Mouse (Mus musculus) c-Kit-positive CD71-negative TER-119-negative erythroid progenitor cells, embryonic 14.5 days (primary cell): ENCODE measurements around the gene Gm20441.

Experiments used
- DNase-seq: peaks from one replicate; pipeline ENCODE4 v3.0.0-alpha.2; 2013; ENCODE audit warnings: low read depth

Gene Gm20441

DNA sequence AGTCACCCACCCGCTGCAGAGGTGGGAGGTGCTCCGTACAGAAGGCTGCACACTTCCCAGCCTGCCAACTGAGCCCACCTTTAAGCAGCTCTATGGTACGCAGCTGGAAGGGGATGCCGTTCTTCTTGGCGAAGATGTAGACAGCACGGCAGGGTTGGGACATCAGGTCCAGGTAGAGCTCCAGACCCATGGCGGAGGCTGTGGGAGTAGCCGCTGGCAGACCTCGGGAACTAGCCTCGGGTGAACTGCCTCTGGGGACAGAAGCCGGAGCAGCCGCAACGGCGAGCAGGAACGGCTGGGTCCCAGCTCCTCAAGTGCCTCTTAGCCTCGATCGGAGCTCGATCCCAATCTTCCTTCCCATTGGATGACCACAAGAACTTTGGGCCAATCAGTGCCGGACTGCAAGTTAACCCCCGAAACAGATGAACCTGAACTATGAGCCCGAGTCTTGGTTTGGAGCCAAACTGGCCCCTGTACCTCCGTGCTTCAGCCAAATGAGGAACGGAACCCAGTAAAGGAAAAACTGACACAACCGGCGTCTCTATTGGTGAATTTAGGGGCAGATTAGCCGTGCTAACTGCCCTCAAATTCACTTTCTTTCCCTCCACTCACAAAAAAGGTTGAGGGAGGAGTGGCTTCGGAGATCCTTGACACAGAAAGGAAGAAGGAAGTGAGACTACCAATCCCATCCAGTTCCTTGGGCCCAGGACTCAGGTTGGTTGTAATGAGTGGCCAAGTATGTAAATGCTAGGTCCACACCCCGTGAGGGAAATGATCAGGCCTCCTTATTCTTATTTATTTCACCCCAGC is at the start of gene Gm20441, which contains the start of gene Gstt3:
TSS of gene Gm20441 (minus strand) at position 186 of the 810 bp plus-strand sequence.
TSS of gene Gstt3 (minus strand) at position 646 of the 810 bp plus-strand sequence.
- DNase-seq: peak; percentile 42

DNA sequence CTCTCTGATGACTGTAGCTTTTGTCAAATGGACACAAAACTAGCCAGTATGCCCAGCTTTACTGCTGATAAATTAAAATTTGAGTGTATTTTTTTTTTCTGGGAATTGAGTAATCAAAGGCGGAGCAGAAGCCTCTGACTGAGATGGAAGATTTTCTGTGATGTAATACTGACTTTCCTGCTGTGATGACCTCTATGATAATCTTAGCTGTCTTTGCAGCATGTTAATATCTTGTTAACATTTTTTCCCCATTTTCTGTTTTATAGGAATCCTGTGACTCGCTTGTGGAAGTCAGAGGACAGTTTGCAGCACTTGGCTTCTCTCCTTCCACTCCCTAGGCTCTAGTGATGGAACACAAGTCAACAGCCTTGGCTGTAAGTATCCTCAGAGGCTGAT is 49.5 kb upstream of the Gm20441 start:
- DNase-seq: no peak

GRCm38 (mm10) chr10:75829529-75830274 is 48.9 kb upstream of the Gm20441 start:
- DNase-seq: no peak

GRCm38 (mm10) chr10:75828500-75828931 is 47.8 kb upstream of the Gm20441 start:
- no peak for DNase-seq

GRCm38 (mm10) chr10:75827668-75828360 is 47.1 kb upstream of the Gm20441 start:
- no peak for DNase-seq

- no peak for DNase-seq
Observed at GRCm38 (mm10) chr10:75824530-75824929, 43.8 kb upstream of the Gm20441 start.

GRCm38 (mm10) chr10:75823782-75824181 is 43.0 kb upstream of the Gm20441 start:
- no peak for DNase-seq

DNA sequence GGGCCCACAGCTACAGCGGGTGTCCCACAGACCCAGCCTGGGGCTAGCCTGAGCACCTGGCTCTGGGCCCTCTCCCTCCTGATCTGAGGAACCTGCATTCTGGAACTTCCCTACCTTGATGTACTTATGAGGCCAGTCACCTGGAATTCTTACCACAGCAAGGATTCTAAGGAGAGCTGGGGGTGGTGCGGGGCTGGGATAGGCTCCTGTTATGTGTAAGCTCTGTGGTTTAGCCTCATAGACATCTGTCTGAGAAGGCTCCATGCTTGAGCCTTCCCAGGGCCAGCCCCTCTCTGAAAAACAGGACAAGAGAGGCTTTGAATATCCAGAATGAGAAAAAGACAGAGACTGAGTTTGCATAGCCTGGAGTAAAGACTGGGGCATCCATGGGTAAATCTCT is 41.7 kb upstream of the Gm20441 start, which contains the start of gene Gstt4:
TSS of gene Gstt4 (minus strand) at position 101 of the 400 bp plus-strand sequence.
- no peak for DNase-seq

DNA sequence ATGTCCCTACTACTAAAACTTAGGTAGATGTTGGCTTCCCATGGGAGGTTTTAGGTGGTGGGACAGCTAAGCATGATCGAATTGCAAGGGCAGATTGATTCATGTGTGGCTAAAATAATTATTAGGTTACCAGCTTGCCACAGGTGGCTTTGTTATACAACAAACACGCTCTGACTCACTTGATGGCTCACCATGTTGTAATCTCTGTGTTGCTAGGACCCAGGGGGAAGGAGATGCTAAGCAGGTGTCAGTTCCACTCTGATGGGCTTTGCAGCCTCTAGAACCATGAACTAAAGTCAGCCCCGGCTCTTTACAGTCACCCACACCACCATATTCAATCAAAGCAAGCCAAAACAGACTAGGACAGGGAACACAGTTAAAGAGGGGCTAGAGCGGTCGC is 39.1 kb upstream of the Gm20441 start:
- DNase-seq: no peak

- DNase-seq: no peak
Observed at GRCm38 (mm10) chr10:75818641-75819040, 37.9 kb upstream of the Gm20441 start.

- DNase-seq: no peak
Observed at GRCm38 (mm10) chr10:75804217-75804616, 23.5 kb upstream of the Gm20441 start.

DNA sequence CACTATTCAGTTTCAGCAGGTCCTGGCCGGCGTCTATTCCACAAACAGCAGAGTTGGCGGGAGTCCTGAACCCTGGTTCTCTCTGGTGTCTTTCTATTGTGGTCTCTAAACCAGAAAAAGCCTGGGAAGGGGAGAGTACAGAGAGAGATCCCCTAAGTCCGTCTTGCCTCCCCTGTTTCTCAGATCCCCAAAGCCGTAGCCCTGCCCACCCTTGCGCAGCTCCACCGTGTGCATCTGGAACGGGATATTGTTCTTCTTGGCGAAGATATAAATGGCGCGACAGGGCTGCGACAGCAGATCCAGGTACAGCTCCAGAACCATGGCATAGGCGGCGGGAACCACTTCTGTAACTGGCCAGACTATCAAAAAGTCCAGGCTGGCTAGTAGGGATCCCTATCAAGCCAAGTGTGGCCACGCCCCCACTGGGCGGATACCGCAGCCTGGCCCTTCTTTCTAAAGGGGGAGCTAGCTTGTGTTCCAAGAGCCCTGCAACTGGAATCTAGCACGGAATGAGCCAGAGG is 17.5 kb upstream of the Gm20441 start, which contains the start of gene Gstt1:
TSS of gene Gstt1 (minus strand) at position 409 of the 521 bp plus-strand sequence.
- no peak for DNase-seq

GRCm38 (mm10) chr10:75797619-75798175 is 16.9 kb upstream of the Gm20441 start:
- no peak for DNase-seq

DNA sequence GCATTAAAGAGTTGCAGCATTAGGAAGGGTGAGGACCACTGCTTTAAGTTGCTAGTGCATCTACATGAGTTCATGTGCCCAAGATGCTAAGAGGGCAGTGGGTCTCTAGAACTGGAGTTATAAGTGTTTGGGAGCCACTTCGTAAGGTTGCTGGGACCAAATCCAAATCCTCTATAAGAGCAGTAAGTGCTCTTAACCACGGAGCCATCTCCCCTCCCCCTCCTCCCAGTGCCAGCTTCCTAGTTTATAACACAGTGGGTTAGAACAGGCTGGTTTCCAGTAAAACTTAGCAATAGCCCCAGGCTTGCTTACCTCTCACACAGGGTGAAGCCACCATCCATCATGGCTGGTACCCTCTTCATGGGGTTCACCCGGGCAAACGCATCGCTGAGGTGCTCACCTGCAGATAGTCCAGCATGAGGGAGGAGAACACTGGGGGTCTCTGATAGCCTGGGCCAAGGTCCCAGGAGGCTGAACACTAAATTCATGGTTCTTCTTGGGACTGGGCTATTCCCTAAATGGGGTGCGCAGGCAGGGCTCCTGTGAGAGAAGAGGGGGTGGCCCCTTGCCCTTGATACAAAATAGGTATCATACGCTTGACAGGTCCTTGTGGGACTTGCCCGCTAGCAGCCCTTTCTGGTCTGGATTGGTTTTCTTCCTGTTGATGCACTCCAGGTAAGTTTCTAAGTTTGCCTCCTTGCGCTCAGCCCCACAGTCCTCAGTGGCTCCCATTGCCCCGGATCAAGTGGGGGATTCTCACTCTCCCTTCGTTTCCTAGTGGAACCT is 16.2 kb upstream of the Gm20441 start:
- no peak for DNase-seq

DNA sequence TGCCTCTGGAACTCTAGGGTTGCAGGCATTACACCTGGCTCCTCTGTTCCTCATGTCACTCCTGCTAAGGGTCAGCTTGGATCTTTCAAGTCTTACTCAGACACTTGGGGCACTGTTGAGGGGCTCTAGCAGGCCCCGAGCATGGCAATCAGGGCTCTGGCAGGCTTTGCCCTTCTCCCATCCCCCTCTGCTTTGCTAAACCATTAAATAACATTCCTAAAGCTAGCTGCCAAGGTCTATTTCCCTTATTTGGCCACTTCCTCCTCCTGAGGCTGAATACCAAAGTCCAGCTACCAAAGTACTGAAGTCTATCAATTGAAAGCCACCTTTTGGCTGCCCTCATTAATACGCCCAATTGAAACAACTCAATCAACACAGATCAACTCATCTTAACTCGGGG is 14.1 kb upstream of the Gm20441 start:
- no peak for DNase-seq

DNA sequence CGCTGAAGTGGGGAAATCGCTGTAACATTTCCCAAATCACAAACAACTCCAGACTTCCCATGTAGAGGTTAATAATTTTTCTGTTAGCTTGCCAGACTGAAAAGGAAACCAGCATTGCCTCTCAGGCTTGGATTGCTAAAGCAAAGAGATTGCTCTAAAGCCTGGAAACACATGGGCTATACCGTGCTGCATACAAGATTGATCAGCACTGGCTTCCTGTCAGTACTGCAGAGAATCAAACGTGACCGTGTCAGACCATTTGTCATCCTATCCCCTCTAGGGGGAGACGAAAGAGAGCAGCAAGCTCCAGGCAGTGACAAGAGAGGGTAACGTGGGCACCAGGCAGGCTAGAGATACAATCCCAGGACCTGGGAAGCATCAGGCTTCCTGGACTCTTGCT is 10.0 kb upstream of the Gm20441 start:
- DNase-seq: no peak

DNA sequence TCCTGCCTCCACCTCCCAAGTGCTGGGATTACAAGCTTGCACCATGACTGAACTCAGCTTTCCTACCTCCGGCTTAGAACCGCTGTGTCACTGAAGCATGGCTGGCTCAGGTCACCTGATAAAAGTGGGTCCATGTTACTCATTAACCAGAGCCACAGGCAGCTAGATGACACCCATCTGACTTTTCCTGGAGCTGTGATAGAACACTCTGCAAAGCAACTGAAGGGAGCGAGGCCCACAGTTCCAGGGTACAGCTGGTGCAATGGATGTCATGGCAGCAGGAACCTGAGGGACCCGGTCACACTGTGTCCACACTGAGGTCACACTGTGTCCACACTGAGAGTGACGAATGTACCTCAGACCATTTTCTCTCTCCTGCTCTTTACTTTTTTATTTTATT is 9.1 kb upstream of the Gm20441 start:
- no peak for DNase-seq

DNA sequence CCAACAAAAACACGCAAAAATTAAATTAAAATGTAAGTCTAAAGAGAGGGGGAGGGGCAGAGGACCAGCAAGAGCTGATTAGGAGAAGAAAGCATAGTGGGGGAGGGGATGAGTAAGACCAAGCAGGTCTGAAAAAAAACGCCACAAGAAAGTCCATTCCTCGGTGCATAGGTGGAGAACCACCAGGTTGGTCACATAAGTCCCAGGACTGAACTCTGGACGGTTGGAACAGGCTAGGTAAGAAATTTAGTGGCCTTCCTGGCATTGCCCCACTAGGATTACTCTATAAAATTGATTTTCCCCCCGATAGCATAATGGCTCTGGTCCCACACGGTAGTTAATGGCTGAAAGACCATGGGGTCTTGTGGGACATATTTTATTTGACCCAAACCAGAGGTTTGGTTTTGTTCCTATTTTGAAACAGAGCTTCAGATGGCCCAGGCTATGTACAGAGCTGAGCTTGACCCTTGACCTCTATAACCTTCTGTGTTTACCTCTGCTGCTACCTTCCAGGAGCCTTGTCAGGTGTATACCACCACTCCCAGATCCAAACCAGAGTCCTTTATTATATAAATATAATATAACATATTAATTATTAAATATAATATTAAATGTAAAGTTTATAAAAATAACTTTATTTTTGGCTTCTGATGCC is 8.5 kb upstream of the Gm20441 start:
- no peak for DNase-seq

- no peak for DNase-seq
Observed at GRCm38 (mm10) chr10:75788277-75788676, 7.5 kb upstream of the Gm20441 start.

GRCm38 (mm10) chr10:75785442-75785841 is 4.7 kb upstream of the Gm20441 start:
- no peak for DNase-seq
